Mouse (Mus musculus): Measurements from ENCODE around the gene St6galnac3.
A peak's percentile ranks its signal among the peaks of the same experiment; 100 is the strongest.

The St6galnac3 gene

GRCm38 (mm10) chr3:153690553-153690952 lies 34.4 kb downstream of the St6galnac3 start:
- DNase-seq (ENCODE audit: low spot score): no peak

- no peak for DNase-seq (ENCODE audit: low spot score)
These were observed 35.1 kb downstream of the St6galnac3 start for GRCm38 (mm10) chr3:153689793-153690291.

GRCm38 (mm10) chr3:153687896-153688295 lies 37.1 kb downstream of the St6galnac3 start:
- DNase-seq (ENCODE audit: low spot score): no peak

- no peak for DNase-seq (ENCODE audit: low spot score)
These were observed 40.1 kb downstream of the St6galnac3 start for GRCm38 (mm10) chr3:153684909-153685308.

GRCm38 (mm10) chr3:153682303-153682702 lies 42.7 kb downstream of the St6galnac3 start:
- DNase-seq (ENCODE audit: low spot score): no peak

GRCm38 (mm10) chr3:153681720-153682119 lies 43.3 kb downstream of the St6galnac3 start:
- no peak for DNase-seq (ENCODE audit: low spot score)

GRCm38 (mm10) chr3:153675832-153676231 lies 49.1 kb downstream of the St6galnac3 start:
- no peak for DNase-seq (ENCODE audit: low spot score)

- DNase-seq (ENCODE audit: low spot score): no peak
These were observed 49.9 kb downstream of the St6galnac3 start for GRCm38 (mm10) chr3:153675073-153675472.

GRCm38 (mm10) chr3:153674359-153674758 lies 50.6 kb downstream of the St6galnac3 start:
- DNase-seq (ENCODE audit: low spot score): no peak

- no peak for DNase-seq (ENCODE audit: low spot score)
These were observed 51.5 kb downstream of the St6galnac3 start for GRCm38 (mm10) chr3:153673451-153673850.

- DNase-seq (ENCODE audit: low spot score): no peak
These were observed 53.9 kb downstream of the St6galnac3 start for GRCm38 (mm10) chr3:153670953-153671674.

- no peak for DNase-seq (ENCODE audit: low spot score)
These were observed 55.1 kb downstream of the St6galnac3 start for GRCm38 (mm10) chr3:153669737-153670435.

- DNase-seq (ENCODE audit: low spot score): no peak
These were observed 55.6 kb downstream of the St6galnac3 start for GRCm38 (mm10) chr3:153669329-153669728.

- DNase-seq (ENCODE audit: low spot score): no peak
These were observed 56.3 kb downstream of the St6galnac3 start for GRCm38 (mm10) chr3:153668447-153669290.

- DNase-seq (ENCODE audit: low spot score): no peak
These were observed 60.3 kb downstream of the St6galnac3 start for GRCm38 (mm10) chr3:153664696-153665095.

GRCm38 (mm10) chr3:153663841-153664427 lies 61.0 kb downstream of the St6galnac3 start:
- DNase-seq (ENCODE audit: low spot score): peak; percentile 17

- no peak for DNase-seq (ENCODE audit: low spot score)
These were observed 62.2 kb downstream of the St6galnac3 start for GRCm38 (mm10) chr3:153662796-153663195.

- peak; percentile 19 for DNase-seq (ENCODE audit: low spot score)
These were observed 63.0 kb downstream of the St6galnac3 start for GRCm38 (mm10) chr3:153661927-153662326.

GRCm38 (mm10) chr3:153659575-153660168 lies 65.3 kb downstream of the St6galnac3 start:
- DNase-seq (ENCODE audit: low spot score): no peak

- DNase-seq (ENCODE audit: low spot score): no peak
These were observed 66.8 kb downstream of the St6galnac3 start for GRCm38 (mm10) chr3:153658051-153658777.

GRCm38 (mm10) chr3:153655071-153655470 lies 69.9 kb downstream of the St6galnac3 start:
- DNase-seq (ENCODE audit: low spot score): no peak

Data from ovary, adult 18-20 months (tissue).